28 mouse cellular contexts compared by ENCODE assay signal in the genomic region with DNA sequence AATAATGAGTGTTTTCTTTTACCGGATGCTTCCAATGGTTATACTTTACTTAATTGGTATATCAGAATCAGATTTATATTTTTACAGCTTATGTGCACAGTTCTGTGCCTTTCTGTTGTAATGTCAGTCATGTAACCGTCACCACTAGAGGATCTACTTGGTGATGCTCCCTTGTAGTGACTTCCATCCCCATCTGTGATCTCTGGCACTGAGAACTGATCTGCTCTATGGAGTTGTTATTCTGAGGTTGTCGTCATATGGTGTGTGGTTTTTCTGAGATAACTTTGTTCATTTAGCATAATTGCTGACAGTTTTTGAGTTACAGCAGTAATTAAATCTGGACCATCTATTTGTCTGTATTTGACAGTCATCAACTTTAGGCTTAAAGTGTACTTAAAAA. TPM values are rescaled to one million over a fixed set of nuclear protein-coding genes. Genes with fewer than 3 reads are reported as not detected.
A peak's percentile ranks its signal among the peaks of the same experiment; 100 is the strongest.
DNase-seq lines count a peak whose midpoint lies in the region; ATAC-seq lines count a peak whose summit lies in the region.
"Had no signal": no experiment of that assay in that cellular context is flagged by ENCODE, and none has a peak within 500 bp of the region (broad histone marks: within the 10 kb centered on the region; RNA-seq: fewer than 3 reads in every experiment).

No protein-coding gene starts in this region.

- H3K4me2 ChIP-seq in forebrain, embryonic 13.5 days: no peak overlapping the region
- H3K4me2 ChIP-seq: embryonic facial prominence, embryonic 13.5 days; heart, embryonic 15.5 days; limb, embryonic 15.5 days; midbrain, embryonic 13.5 days; neural tube, embryonic 13.5 days had no signal

- H3K36me3 ChIP-seq in forebrain, embryonic 13.5 days (ENCODE audit: poor library complexity, severe bottlenecking): peaks cover 30% of the 10 kb centered on the region
- peaks cover 17% of the 10 kb centered on the region for H3K36me3 ChIP-seq in forebrain, embryonic 10.5 days (replicated peaks)

- no peak overlapping the region for H3K9ac ChIP-seq in forebrain, embryonic 13.5 days
- H3K9ac ChIP-seq: embryonic facial prominence, embryonic 13.5 days; heart, embryonic 15.5 days; limb, embryonic 15.5 days; liver, embryonic 14.5 days; midbrain, embryonic 13.5 days; neural tube, embryonic 13.5 days had no signal

- no peaks in the 10 kb centered on the region for H3K9me3 ChIP-seq in forebrain, embryonic 13.5 days (replicated peaks)
- H3K9me3 ChIP-seq in forebrain, embryonic 10.5 days: no peaks in the 10 kb centered on the region
- H3K9me3 ChIP-seq: embryonic facial prominence, embryonic 13.5 days; heart, embryonic 10.5 days; heart, embryonic 15.5 days; limb, embryonic 10.5 days; limb, embryonic 15.5 days; midbrain, embryonic 13.5 days; neural tube, embryonic 13.5 days had no signal

- H3K4me3 ChIP-seq in forebrain, embryonic 13.5 days: no peak overlapping the region
- no peak overlapping the region for H3K4me3 ChIP-seq in forebrain, embryonic 10.5 days
- H3K4me3 ChIP-seq: embryonic facial prominence, embryonic 13.5 days; heart, embryonic 10.5 days; heart, embryonic 15.5 days; limb, embryonic 10.5 days; limb, embryonic 15.5 days; midbrain, embryonic 13.5 days; neural tube, embryonic 13.5 days had no signal

- no peaks in the 10 kb centered on the region for H3K27me3 ChIP-seq in forebrain, embryonic 13.5 days
- H3K27me3 ChIP-seq in forebrain, embryonic 10.5 days (ENCODE audit: poor library complexity, severe bottlenecking): no peaks in the 10 kb centered on the region
- H3K27me3 ChIP-seq: embryonic facial prominence, embryonic 13.5 days; heart, embryonic 15.5 days; limb, embryonic 15.5 days; midbrain, embryonic 13.5 days; neural tube, embryonic 13.5 days; Patski had no signal

- H3K4me1 ChIP-seq in forebrain, embryonic 13.5 days: peaks cover 15% of the 10 kb centered on the region
- peaks cover 11% of the 10 kb centered on the region for H3K4me1 ChIP-seq in forebrain, embryonic 10.5 days

- ATAC-seq in forebrain, embryonic 13.5 days: peak; percentile 42; the same call in 1 of the 2 replicates
- ATAC-seq: hindbrain, embryonic 16.5 days; midbrain, embryonic 13.5 days; Patski had no signal

- DNase-seq in forebrain, embryonic 10.5 days (ENCODE audit: extremely low spot score, low spot score): no peak
- DNase-seq in layer of hippocampus, adult 18-20 months (ENCODE audit: low spot score in 2 of 2): peak; percentile 17 to 85
- no peak for DNase-seq in layer of hippocampus, postnatal 25 days (ENCODE audit: extremely low spot score in 1 of 2, low spot score in 1 of 2)
- peak; percentile 32 for DNase-seq in layer of hippocampus, adult 9-10 months (ENCODE audit: low spot score)
- DNase-seq in ovary, adult 18-20 months (ENCODE audit: low spot score): no peak
- DNase-seq in adrenal gland, postnatal 25 days: no peak
- DNase-seq: adrenal gland, postnatal 14 days; gastrocnemius, postnatal 25 days; heart, adult 11 months; kidney, adult 18-20 months; kidney, postnatal 36 days; lung, adult 2 months; lung, postnatal 10 days; spleen, adult 18-20 months; thymus, adult 18-20 months; thymus, postnatal 25 days had no signal

- H3K27ac ChIP-seq in forebrain, embryonic 13.5 days: no peak overlapping the region
- no peak overlapping the region for H3K27ac ChIP-seq in forebrain, embryonic 10.5 days
- H3K27ac ChIP-seq: embryonic facial prominence, embryonic 13.5 days; heart, embryonic 10.5 days; heart, embryonic 15.5 days; limb, embryonic 10.5 days; limb, embryonic 15.5 days; liver, embryonic 14.5 days; macrophage; midbrain, embryonic 13.5 days; neural tube, embryonic 13.5 days had no signal

- WGBS in forebrain, embryonic 13.5 days: 92% methylated on average over 3 of the region's 3 CpGs
- 90% methylated on average over 3 of the region's 3 CpGs for WGBS in forebrain, embryonic 10.5 days

RNA-seq across cellular contexts. Expression of a gene that starts 5.3 kb away (rescaled TPM):
- 42.3 and 45.4 TPM in 2 replicates for polyA plus RNA-seq in forebrain, embryonic 13.5 days (2015; fragmentation: Nextera tagmentation; extraction: Ambion mirVana)
- 19.0 and 19.8 TPM in 2 replicates for polyA plus RNA-seq in forebrain, embryonic 10.5 days (2016; fragmentation: Nextera tagmentation; extraction: Ambion mirVana)
- total RNA-seq in layer of hippocampus, adult 18-20 months (2021): 100 to 1,000 TPM; 122 to 136 TPM
- 100 to 1,000 TPM; 124 to 151 TPM for total RNA-seq in layer of hippocampus, postnatal 25 days (2021)
- 64.1 and 74.7 TPM in 2 replicates for total RNA-seq in adrenal gland, postnatal 25 days (2021)

RNA-seq across cellular contexts. Expression of a gene that starts 35.6 kb away (rescaled TPM):
- 14.8 and 15.8 TPM in 2 replicates for polyA plus RNA-seq in forebrain, embryonic 13.5 days (2015; fragmentation: Nextera tagmentation; extraction: Ambion mirVana)
- polyA plus RNA-seq in forebrain, embryonic 10.5 days (2016; fragmentation: Nextera tagmentation; extraction: Ambion mirVana): 6.4 and 6.5 TPM in 2 replicates
- total RNA-seq in layer of hippocampus, adult 18-20 months (2021): 10 to 100 TPM; 57.1 to 59.4 TPM
- 10 to 100 TPM; 59.8 to 63.3 TPM for total RNA-seq in layer of hippocampus, postnatal 25 days (2021)
- total RNA-seq in adrenal gland, postnatal 25 days (2021): 5.1 and 7.6 TPM in 2 replicates

Comparison
In these comparisons a context has a peak if more than half of its experiments do, and no peak if none do; other contexts are left out.
1. DNase-seq: peak in layer of hippocampus, adult 18-20 months (2 of 2) and layer of hippocampus, adult 9-10 months (single experiment); none in forebrain, embryonic 10.5 days (single experiment), layer of hippocampus, postnatal 25 days (0 of 2), ovary, adult 18-20 months (single experiment) and adrenal gland, postnatal 25 days (single experiment).